Mouse (Mus musculus): Measurements from ENCODE around the gene Pax5. TPM values are rescaled to one million over a fixed set of nuclear protein-coding genes. Genes with fewer than 3 reads are reported as not detected.

Pax5 gene
- polyA plus RNA-seq, 1 experiment = 6.3 TPM

GRCm38 (mm10) chr4:44720046-44720445 is 9.8 kb upstream of the Pax5 start:
- Histone ChIP-seq H3K36me3 (ENCODE audit: control insufficient read depth, insufficient read depth, low read length) (no peaks in the 10 kb centered on the region), H3K27ac (ENCODE audit: insufficient read depth, low read depth, low read length) (no peak overlapping the region), H3K4me3 (ENCODE audit: low read depth, low read length) (no peak overlapping the region), H3K4me1 (ENCODE audit: control insufficient read depth, insufficient read depth, insufficient read length, low read length) (no peaks in the 10 kb centered on the region), H3K27me3 (ENCODE audit: control insufficient read depth, insufficient read depth, low read length) (peaks cover 9% of the 10 kb centered on the region; the same call in 1 of the 2 replicates)
- no peak for TF ChIP-seq POLR2A (IDR thresholded peaks at IDR 0.05; ENCODE audit: low read depth, low read length)
- TF ChIP-seq CTCF (IDR thresholded peaks at IDR 0.05; ENCODE audit: extremely low read depth, insufficient read length, insufficient replicate concordance, low read depth, low read length) = no peak
- WGBS = 92% methylated on average over 8 of the region's 8 CpGs

GRCm38 (mm10) chr4:44717676-44718075 is 7.4 kb upstream of the Pax5 start:
- no peaks in the 10 kb centered on the region for H3K36me3 ChIP-seq (ENCODE audit: control insufficient read depth, insufficient read depth, low read length)
- no peak overlapping the region for H3K27ac ChIP-seq (ENCODE audit: insufficient read depth, low read depth, low read length)
- WGBS = 77% methylated on average over 3 of the region's 3 CpGs
- peaks cover 27% of the 10 kb centered on the region for H3K27me3 ChIP-seq (ENCODE audit: control insufficient read depth, insufficient read depth, low read length)
- H3K4me1 ChIP-seq (ENCODE audit: control insufficient read depth, insufficient read depth, insufficient read length, low read length) = no peaks in the 10 kb centered on the region
- H3K4me3 ChIP-seq (ENCODE audit: low read depth, low read length) = no peak overlapping the region
- TF ChIP-seq POLR2A (IDR thresholded peaks at IDR 0.05; ENCODE audit: low read depth, low read length) = no peak
- no peak for TF ChIP-seq CTCF (IDR thresholded peaks at IDR 0.05; ENCODE audit: extremely low read depth, insufficient read length, insufficient replicate concordance, low read depth, low read length)

- TF ChIP-seq POLR2A (IDR thresholded peaks at IDR 0.05; ENCODE audit: low read depth, low read length) (no peak), CTCF (IDR thresholded peaks at IDR 0.05; ENCODE audit: extremely low read depth, insufficient read length, insufficient replicate concordance, low read depth, low read length) (no peak)
- Histone ChIP-seq H3K4me3 (ENCODE audit: low read depth, low read length) (no peak overlapping the region), H3K27me3 (ENCODE audit: control insufficient read depth, insufficient read depth, low read length) (peaks cover 39% of the 10 kb centered on the region), H3K36me3 (ENCODE audit: control insufficient read depth, insufficient read depth, low read length) (no peaks in the 10 kb centered on the region), H3K4me1 (ENCODE audit: control insufficient read depth, insufficient read depth, insufficient read length, low read length) (no peaks in the 10 kb centered on the region; the same call in 1 of the 2 replicates), H3K27ac (ENCODE audit: insufficient read depth, low read depth, low read length) (no peak overlapping the region)
- WGBS = 8% methylated on average over 10 of the region's 10 CpGs
These were observed 6.1 kb upstream of the Pax5 start for GRCm38 (mm10) chr4:44716391-44716790.

GRCm38 (mm10) chr4:44715621-44716160 is 5.4 kb upstream of the Pax5 start:
- Histone ChIP-seq H3K4me1 (ENCODE audit: control insufficient read depth, insufficient read depth, insufficient read length, low read length) (no peaks in the 10 kb centered on the region; the same call in 1 of the 2 replicates), H3K27ac (ENCODE audit: insufficient read depth, low read depth, low read length) (no peak overlapping the region), H3K27me3 (ENCODE audit: control insufficient read depth, insufficient read depth, low read length) (peaks cover 46% of the 10 kb centered on the region), H3K36me3 (ENCODE audit: control insufficient read depth, insufficient read depth, low read length) (no peaks in the 10 kb centered on the region), H3K4me3 (ENCODE audit: low read depth, low read length) (no peak overlapping the region)
- 11% methylated on average over 3 of the region's 3 CpGs for WGBS
- no peak for TF ChIP-seq CTCF (IDR thresholded peaks at IDR 0.05; ENCODE audit: extremely low read depth, insufficient read length, insufficient replicate concordance, low read depth, low read length)
- no peak for TF ChIP-seq POLR2A (IDR thresholded peaks at IDR 0.05; ENCODE audit: low read depth, low read length)

GRCm38 (mm10) chr4:44714111-44714621 is 3.9 kb upstream of the Pax5 start:
- TF ChIP-seq CTCF (IDR thresholded peaks at IDR 0.05; ENCODE audit: extremely low read depth, insufficient read length, insufficient replicate concordance, low read depth, low read length) = no peak
- peaks cover 48% of the 10 kb centered on the region for H3K27me3 ChIP-seq (ENCODE audit: control insufficient read depth, insufficient read depth, low read length)
- no peak overlapping the region; the same call in 1 of the 2 replicates for H3K4me3 ChIP-seq (ENCODE audit: low read depth, low read length)
- no peaks in the 10 kb centered on the region for H3K36me3 ChIP-seq (ENCODE audit: control insufficient read depth, insufficient read depth, low read length)
- 4% methylated on average over 27 of the region's 27 CpGs for WGBS
- H3K27ac ChIP-seq (ENCODE audit: insufficient read depth, low read depth, low read length) = no peak overlapping the region
- no peaks in the 10 kb centered on the region; the same call in 1 of the 2 replicates for H3K4me1 ChIP-seq (ENCODE audit: control insufficient read depth, insufficient read depth, insufficient read length, low read length)

- no peaks in the 10 kb centered on the region for H3K36me3 ChIP-seq (ENCODE audit: control insufficient read depth, insufficient read depth, low read length)
- H3K4me1 ChIP-seq (ENCODE audit: control insufficient read depth, insufficient read depth, insufficient read length, low read length) = no peaks in the 10 kb centered on the region; the same call in 1 of the 2 replicates
- no peak overlapping the region for H3K27ac ChIP-seq (ENCODE audit: insufficient read depth, low read depth, low read length)
- WGBS = 2% methylated on average over 19 of the region's 19 CpGs
- TF ChIP-seq POLR2A (IDR thresholded peaks at IDR 0.05; ENCODE audit: low read depth, low read length) (no peak), CTCF (IDR thresholded peaks at IDR 0.05; ENCODE audit: extremely low read depth, insufficient read length, insufficient replicate concordance, low read depth, low read length) (no peak)
- H3K27me3 ChIP-seq (ENCODE audit: control insufficient read depth, insufficient read depth, low read length) = peaks cover 48% of the 10 kb centered on the region
- peak overlapping the region; percentile 0; the same call in 1 of the 2 replicates for H3K4me3 ChIP-seq (ENCODE audit: low read depth, low read length)
These were observed 3.3 kb upstream of the Pax5 start for GRCm38 (mm10) chr4:44713554-44714051.

GRCm38 (mm10) chr4:44712786-44713553 is 2.7 kb upstream of the Pax5 start:
- Histone ChIP-seq H3K27ac (ENCODE audit: insufficient read depth, low read depth, low read length) (no peak overlapping the region), H3K36me3 (ENCODE audit: control insufficient read depth, insufficient read depth, low read length) (no peaks in the 10 kb centered on the region), H3K4me1 (ENCODE audit: control insufficient read depth, insufficient read depth, insufficient read length, low read length) (no peaks in the 10 kb centered on the region; the same call in 1 of the 2 replicates), H3K27me3 (ENCODE audit: control insufficient read depth, insufficient read depth, low read length) (peaks cover 48% of the 10 kb centered on the region), H3K4me3 (ENCODE audit: low read depth, low read length) (peak overlapping the region; percentile 18)
- 4% methylated on average over 50 of the region's 50 CpGs for WGBS
- TF ChIP-seq POLR2A (IDR thresholded peaks at IDR 0.05; ENCODE audit: low read depth, low read length) = no peak
- TF ChIP-seq CTCF (IDR thresholded peaks at IDR 0.05; ENCODE audit: extremely low read depth, insufficient read length, insufficient replicate concordance, low read depth, low read length) = no peak

All from small intestine, adult 2 months (tissue).